Mouse (Mus musculus) layer of hippocampus, adult 11-12 months (tissue): ENCODE data around the gene Gm12184.
"Not testable (repeated sequence)": the region's sequence is repeated elsewhere in the genome, so short reads cannot be mapped to it uniquely, and the experiment has no call there.

Source experiments
- DNase-seq: peaks from one replicate; pipeline ENCODE4 v3.0.0; 2022; ENCODE audit warnings: low spot score

Gene Gm12184

GRCm38 (mm10) chr11:48799921-48800701, 26.3 kb downstream of the Gm12184 start, which contains the start of gene Rack1:
Gene Rack1 (plus strand): TSS chr11:48800332.
- DNase-seq = peak; percentile 89

DNA sequence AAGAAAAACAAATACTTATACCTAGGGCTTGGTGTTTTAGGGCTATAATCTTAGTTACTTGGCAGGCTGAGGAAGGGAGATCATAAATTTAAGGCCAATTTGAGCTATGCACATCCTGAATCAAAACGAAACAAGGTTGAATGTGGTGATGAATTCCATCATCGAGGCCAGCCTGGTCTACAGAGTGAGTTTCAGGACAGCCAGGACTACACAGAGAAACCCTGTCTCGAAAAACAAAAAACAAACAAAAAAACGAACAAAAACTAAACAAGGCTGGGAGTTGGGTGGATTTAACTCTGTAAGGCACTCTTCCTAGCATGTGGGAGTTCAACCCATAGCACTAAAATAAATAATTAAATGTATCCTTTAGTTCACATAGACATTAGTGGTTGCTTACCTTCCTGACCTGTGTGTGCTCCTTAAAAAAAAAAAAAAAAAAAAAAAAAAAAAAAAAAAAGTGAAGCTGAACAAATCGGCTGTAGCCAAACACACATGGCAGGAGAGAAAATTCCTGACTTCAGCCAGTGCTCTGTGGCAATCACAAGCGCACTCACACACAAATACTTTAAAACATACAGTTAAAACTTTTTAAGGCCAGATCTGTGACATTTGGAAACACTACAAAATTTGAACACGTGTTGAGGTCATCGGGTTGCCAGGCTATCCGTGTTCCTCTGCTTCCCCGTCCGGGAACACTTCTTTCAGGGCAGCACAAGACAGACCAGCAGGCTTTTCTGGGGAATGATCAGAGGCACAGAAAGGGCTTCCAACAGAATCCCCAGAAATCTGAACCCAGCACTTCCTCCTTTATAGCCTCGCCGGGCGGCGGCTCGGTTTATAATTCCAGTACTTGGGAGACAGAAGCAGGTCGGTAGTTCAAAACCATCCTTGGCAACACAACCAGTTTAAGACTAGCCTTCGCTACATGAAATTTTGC, 27.2 kb downstream of the Gm12184 start:
- DNase-seq = no peak

DNA sequence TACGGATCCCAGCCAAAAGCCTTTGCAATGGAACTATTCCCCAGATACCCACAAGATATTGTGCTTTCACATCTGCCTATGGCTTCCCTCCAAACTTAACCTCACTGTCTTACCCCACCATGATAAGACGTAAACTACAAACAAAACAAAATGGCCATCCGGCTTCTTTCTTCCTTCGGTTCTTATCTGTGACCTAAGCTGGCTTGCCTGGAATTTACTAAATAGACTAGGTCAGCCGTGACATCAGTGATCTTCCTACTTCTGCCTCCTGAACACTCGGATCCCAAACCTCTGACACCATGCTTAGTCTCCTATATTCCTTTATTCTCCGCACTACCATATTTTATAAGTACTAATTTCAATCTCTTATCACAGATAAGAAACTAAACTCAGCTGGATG, 28.1 kb downstream of the Gm12184 start:
- DNase-seq = no peak

DNA sequence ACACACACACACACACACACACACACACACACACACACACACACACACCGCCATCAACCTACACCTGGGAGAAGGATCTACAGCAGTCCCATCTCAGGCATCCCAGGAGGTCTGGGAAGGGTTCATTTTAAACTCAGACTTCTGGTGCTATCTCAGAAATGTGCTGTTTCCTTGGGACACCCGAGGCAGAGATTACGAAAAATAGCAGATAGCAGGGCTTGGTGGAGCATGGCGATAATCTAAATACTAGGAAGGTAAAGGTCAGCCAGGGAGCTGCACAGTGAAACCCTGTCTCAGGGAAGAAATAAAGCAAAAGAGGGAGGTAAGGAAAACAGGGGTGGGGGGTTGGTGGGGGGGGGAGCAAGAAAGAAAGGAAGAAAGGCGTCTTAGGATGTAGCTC, 29.2 kb downstream of the Gm12184 start:
- no peak for DNase-seq

GRCm38 (mm10) chr11:48796290-48796689, 30.2 kb downstream of the Gm12184 start:
- DNase-seq = no peak

DNA sequence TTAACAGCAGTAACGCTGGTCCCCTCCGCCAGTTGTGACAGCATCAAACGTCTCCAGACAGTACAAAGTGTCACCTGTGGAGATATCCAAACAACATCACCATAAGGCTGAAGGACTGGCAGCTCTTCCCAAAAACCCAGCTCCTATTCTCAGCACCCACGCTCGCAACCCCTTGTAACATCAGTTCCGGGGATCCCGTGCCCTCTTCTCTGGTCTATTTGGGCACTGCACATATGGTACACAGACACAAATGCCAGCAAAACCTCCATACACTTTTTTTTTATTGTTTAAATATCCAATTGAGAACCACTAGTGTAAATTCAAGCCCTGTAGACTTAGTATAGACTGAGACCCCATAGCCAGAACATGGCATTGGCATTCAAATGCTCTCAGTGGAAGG, 31.2 kb downstream of the Gm12184 start:
- no peak for DNase-seq

- no peak for DNase-seq
Measured at GRCm38 (mm10) chr11:48793184-48793583, 33.3 kb downstream of the Gm12184 start.

DNA sequence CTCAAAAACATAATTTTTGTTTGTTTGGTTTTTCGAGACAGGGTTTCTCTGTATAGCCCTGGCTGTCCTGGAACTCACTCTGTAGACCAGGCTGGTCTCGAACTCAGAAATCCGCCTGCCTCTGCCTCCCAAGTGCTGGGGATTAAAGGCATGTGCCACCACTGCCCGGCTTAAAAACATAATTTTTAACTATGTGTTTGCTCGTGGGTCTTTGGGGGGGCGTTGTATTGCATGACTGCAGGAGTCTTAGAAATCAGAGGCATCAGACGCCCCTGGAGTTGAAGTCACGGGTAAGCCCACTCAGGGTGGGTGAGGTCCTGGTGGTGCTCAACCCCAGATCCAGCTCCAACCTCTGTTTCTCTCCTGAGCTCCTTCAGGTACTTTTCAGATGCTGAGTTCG, 34.6 kb downstream of the Gm12184 start:
- not testable (repeated sequence) for DNase-seq

- no peak for DNase-seq
Measured at GRCm38 (mm10) chr11:48790946-48791345, 35.5 kb downstream of the Gm12184 start.

GRCm38 (mm10) chr11:48789973-48790823, 36.3 kb downstream of the Gm12184 start:
- DNase-seq = peak; percentile 91

- no peak for DNase-seq
Measured at GRCm38 (mm10) chr11:48789215-48789614, 37.2 kb downstream of the Gm12184 start.

- DNase-seq = peak; percentile 88
Measured at GRCm38 (mm10) chr11:48788311-48789089, 38.0 kb downstream of the Gm12184 start.

DNA sequence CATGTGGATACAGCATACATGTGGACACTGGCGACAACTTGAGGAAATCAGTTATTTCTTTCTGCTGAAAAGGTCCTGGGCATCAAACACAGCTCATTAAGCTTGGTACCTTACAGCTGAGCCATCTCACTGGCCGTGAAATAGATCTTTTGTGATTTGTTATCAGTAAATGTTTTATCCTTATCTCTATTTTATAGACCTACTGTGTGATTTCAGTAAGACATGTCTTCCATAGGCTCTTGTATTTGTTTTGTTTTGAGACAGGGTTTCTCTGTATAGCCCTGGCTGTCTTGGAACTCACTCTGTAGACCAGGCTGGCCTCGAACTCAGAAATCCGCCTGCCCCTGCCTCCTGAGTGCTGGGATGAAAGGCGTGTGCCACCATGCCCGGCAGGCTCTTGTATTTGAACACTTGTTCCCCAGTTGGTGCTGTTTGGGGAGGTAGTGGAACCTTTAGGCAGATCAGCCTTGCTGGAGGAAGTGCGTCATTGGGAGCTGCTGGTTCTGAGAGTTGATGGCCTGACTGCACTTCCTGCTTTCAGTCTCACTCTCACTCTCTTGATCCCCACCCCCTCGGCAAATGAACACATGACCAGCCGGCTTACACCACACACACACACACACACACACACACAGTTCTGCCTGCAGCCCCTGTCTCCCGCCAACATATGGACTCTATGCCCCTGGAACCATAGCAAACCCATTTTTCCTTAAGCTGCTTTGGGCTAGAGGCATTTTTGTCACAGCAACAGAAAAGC, 38.8 kb downstream of the Gm12184 start:
- DNase-seq = peak; percentile 60

GRCm38 (mm10) chr11:48782243-48782642, 44.2 kb downstream of the Gm12184 start:
- no peak for DNase-seq

DNA sequence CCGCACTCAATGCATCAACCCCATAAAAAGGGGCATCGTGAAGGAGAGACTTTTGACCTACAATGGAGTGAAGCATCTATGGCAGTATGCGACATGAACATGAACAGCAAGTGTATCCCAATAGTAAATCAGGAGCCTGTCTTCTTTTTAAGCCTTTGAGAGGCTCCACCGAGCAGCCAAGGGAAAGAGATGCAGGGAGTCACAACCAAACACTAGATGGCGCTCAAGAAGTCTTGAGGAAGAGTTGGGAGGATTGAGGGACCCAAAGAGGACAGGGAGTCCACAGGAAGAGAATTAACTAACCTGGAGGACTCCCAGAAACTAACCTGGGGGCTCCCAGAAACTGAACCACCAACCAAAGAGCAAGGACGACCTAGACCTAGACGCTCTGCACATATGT, 47.0 kb downstream of the Gm12184 start:
- peak; percentile 45 for DNase-seq

GRCm38 (mm10) chr11:48777303-48777702, 49.2 kb downstream of the Gm12184 start:
- DNase-seq = no peak

- no peak for DNase-seq
Measured at GRCm38 (mm10) chr11:48776664-48777063, 49.8 kb downstream of the Gm12184 start.

- peak; percentile 66 for DNase-seq
Measured at GRCm38 (mm10) chr11:48775483-48775882, 51.0 kb downstream of the Gm12184 start.
